Mouse (Mus musculus) gastrocnemius, postnatal 36 days (tissue): ENCODE results near the gene Eef1b2. TPM values are rescaled to one million over a fixed set of nuclear protein-coding genes. Genes with fewer than 3 reads are reported as not detected.

Experiments used
- DNase-seq, 2 experiments: peaks; one replicate each; pipeline ENCODE4 v3.0.0; 2022
- intact Hi-C: fragments of 180-260 bp; cut with DNase I; formaldehyde crosslinking; loops from one replicate; pipeline ENCODE4 v1.15.1; 2025
- total RNA-seq, 2 experiments: library from RNA; stranded (reverse); gene quantifications; 2 replicates each; pipeline ENCODE4 v1.2.3; 2021

The Eef1b2 gene
- total RNA-seq, 2 experiments from 2014 or later: 261 to 331 TPM

DNA sequence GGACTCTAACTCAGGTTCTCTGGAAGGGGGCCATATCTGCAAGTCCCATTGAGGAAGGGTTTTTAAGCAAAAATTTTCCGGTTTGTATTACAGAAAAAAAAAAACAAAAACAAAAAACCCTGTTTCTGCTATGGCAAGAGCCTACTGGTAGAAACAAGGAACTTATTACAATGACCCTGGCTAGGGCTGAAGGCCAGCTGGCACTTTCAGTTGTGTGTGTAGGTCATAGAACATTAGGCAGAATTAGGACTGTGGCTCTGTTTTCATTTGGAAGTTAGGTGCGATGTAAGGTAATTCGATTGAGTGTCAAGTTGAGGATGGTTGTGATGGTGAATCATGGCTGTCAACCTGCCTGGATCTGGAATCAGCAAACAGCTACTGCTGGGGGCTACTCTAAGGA lies 11.9 kb downstream of the Eef1b2 start:
- intact Hi-C loops: loop anchor here (5.0 kb wide), 1 partner anchor 49 kb away; no protein-coding TSS in a partner anchor
- DNase-seq: no peak

DNA sequence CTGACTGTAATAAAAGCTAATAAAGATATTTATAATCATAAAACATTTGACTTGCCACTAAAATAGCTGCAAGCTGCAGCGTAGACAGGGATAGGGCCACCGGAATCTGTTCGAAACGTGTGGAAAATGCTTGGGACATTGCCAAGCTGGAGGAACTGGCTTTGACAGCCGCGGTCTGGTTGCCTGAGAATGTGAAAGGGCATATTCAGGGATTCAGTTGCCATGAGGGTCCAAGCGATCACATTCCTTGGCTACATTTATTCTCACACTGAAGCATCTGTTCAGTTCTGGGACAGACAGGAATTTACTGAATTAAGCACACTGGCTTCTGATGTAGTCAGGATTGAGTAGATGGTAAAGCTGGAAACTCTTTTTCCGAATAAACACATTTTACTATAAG lies 14.2 kb downstream of the Eef1b2 start:
- DNase-seq: no peak
- intact Hi-C loops: no loop called here

DNA sequence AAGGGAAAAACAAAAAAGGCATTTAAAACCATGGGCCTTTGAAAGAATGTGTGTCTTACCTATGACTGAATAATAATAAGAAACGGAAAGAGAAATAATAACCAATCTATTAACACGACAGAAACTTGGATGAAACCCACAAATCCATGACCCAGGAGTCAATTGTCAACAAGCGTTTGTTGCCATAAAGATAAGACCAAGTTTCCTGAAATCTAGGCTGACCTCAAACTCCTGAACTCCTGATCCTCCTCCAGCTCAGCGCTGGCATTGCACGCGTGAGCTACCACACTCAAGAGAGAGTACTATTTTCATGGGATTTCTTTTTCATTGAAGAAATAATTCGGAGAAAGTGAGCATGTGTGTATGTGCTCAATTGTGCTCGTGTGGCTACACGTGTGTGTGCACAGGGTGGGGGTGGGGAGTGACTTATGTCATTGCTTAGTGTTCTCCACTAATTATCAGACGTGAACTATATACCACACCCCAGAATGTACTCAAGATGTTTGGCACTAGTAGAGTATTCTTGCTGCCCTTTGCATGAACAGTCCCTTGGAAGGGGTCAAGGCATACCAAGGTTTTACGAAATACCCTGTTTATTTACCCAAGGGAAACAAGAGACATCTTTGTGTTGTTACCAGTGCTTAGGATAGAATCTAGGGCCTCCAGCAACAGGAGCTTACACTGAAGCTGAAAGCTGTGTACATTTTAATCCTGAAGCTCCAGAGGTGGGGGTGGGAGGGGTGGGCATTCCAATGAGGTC lies 15.9 kb downstream of the Eef1b2 start:
- intact Hi-C loops: no loop called here
- no peak for DNase-seq

DNA sequence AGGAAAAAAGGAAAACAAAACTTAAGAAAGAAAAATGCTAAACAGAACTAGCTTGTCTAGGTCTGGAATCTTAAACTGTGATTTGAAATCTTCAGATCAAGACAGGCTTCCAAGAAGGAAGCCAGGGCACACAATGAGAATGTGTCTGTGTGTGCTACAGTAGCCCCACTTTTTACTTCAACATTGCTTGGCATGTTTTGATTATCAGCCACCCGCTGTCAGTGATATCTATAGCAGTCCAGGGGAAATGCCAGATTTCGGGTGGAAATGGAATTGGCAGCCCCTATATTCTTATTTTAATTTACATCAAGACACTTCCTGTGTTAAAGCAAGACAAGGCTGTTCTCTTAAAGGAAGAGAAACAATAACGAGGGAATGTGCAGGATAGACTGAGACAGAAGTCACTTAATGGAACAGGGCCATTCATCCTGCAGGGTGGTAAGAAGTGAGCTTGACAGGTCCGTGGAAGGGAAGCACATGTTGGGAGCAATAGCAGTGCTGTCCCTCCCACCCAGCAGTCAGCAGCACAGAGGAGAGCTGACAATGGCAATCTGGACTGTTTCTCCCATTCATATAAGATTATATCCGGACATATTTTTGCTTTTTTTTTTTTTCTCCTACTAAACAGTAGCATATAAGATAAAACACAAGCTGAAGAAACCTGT lies 19.4 kb downstream of the Eef1b2 start:
- no peak for DNase-seq
- intact Hi-C loops: no loop called here

DNA sequence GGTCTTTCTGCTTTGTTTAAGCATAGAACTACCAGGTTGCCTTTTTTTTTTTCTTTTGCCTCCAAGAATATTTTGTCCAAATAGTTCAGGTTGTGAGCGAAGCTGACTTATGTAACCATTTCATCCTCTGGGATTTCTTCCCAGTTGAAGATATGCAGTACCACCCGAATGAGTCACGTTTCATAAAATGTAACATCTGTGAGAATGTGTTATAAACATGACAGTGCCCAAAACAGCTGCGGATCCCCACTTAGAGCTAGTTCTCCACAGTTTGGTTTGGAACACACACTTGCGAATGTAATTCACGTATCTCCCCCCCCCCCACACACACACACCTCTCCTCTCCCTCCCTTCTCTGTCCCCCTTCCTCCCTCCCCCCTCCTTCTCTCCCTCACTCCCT lies 22.8 kb downstream of the Eef1b2 start:
- no peak for DNase-seq
- intact Hi-C loops: no loop called here

DNA sequence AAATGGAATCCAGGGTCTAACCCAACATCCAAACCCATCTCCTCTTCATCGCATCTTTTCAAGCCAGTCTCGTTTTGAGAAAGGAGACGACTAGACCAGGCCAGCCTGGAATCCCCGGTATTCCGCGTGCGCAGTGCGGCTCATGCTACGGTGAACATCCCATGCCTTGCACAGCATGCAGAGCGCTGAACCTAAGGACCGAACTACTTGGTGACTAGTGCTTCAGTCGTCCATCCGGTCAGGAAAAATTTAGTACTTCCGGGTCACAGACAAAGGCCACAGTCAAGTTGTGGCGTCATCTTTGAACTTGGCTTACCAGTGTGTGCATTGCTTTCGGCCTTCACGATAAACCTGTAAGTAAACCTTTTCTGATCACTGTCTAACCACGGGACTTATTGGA lies 23.7 kb downstream of the Eef1b2 start:
- intact Hi-C loops: no loop called here
- no peak for DNase-seq

DNA sequence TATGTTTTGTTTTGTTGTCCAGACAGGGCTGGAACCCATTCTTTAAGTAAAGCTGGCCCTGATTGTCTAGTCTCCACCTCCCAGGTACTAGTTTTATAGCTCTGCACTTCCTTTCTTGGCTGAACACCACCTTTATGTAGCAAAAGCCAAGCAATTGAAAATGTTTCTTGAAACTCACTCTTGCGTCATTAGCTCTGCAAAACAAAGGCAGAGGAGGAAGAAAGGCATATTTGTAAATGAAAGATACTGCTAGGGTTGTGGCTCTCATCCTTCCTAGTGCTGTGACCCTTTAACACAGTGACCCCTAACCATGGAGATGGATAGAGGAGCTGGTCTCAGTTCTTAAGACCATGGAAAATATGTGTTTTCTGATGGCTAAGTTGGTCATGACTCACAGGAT lies 25.0 kb downstream of the Eef1b2 start:
- intact Hi-C loops: no loop called here
- no peak for DNase-seq

DNA sequence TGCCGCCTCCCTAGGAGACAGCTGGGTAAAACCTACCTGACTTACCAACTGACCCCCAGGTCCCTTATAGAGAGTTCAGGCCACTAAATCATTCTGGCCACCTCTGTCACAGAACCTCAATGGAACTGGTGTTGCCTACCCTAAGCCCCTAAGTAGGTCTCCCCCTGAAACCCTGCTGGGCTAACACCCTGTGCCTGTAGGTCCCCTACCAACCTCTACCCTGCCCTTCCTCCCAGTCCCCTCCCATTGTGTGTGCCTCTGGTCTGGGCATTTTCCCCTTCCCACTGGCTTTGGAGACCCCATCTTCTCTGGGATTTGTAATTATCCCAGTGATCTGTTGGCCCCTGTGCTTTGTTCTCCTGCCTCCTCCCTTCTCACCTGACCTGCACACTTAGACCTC lies 26.8 kb downstream of the Eef1b2 start:
- no peak for DNase-seq
- intact Hi-C loops: no loop called here

DNA sequence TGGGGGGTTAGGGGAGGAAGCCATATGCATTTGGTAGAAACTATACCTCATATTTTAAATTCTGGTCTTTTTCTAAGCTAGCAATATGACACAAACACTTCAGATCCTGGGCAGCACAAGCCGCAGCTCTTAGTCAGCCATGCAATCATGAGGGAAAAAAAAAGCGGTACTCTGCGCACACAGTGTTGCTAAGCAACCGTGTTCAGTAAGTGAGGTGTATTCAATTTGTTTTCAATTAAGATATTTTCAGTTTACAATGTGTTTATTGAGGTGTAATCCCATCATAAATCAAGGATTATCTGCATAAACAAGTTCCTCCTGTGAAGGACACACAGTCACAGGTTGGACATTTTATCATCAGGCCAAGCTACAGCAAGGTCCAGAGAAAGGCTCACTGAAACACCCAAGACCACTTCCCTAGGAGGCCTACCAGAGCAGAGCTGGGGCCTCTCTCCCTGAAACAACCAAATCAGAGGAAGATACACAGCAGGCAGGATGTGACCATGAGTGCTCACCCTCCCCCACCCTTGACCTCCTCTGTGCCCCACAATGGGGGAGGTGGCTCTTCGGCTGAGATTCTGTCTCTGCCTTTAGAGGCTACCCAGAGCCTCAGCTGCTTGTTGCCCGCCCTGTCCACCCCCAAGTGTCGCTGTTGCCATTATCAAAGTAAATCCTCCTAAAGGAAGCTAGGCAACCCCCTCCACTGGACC lies 27.5 kb downstream of the Eef1b2 start:
- DNase-seq: no peak
- intact Hi-C loops: no loop called here

DNA sequence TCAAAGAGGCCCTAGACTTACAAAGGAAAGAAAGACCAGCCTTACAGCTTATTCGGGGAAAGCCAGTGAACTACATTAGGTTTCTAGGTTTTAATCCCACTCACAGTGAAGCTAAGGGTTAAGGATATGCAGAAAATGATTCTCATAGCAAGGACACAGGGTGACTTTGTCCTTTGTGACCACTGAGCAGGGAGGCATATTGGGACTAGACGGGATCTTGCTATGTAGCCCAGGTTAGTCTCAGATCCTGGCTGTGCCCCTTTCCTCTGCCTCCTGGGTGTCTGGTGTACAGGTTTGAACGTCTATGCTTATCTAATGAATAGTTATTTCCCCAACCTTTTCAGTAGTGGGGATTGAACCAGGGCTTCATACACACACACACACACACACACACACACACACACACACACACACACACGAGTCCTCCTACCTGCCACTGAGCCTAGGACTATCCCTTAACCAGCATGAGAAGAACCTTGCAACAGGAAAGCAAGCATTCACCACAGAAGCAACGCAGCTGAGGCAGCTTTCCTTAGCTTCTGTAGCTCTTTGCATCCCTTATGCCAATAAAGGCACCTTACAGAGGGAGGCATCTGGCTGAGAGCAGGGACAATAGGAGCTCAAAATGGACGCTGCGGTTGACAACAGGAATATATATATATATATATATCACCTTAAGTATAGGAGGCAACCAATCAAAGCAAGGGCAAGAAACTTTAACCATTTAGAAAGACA lies 28.2 kb downstream of the Eef1b2 start:
- intact Hi-C loops: no loop called here

DNA sequence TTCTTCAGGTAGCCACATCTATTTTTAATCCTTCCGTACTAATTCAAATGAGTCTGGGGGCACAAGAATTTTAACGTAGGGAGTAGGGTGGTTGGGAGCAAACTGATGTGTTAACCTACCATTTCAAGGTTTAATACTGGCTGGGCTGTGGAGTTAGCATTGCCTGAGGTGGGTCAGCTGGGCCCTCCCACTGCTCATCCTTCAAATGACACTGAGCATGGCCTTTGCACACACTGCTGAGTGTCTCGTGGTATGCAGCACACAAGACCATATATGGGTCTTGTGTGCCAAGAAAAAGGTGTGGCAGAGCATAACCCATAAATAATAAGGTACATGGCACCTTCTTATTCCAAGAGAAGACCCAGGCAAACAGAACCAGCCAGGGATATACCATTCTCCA lies 31.0 kb downstream of the Eef1b2 start:
- no peak for DNase-seq
- intact Hi-C loops: no loop called here

More for the DNA sequence above, 28.2 kb downstream of the Eef1b2 start:
- no peak for DNase-seq

DNA sequence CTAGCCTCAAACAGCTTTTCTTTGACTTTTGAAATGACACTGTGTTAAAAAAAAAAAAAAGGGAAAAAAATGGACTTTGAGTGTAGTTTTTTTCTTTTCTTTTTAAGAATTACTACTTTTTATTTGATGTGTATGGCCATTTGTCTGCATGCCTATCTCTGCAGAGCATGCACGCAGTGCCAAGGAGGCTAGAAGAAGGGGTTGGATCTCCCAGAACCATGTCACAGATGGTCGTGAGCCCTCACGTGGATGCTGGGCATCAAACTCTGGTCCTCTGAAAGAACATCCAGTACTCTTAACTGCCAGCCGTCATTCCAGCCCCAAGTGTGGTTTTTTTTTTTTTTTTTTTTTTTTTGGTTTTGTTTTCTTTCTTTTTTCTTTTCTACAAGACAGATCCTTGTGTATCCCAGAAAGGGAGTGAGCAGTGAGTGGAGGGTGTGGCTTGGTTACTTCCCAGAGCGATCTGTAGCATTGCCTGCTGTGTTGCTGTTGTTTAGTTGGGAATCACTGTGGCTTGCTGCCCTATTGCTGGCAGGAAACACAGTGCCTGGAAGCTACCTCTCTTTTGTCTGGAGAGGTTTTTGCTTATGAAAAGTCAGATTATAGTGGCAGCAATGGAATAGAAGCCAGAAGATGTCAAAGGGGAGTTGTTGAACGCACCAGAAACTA lies 33.4 kb downstream of the Eef1b2 start:
- intact Hi-C loops: no loop called here
- no peak for DNase-seq

DNA sequence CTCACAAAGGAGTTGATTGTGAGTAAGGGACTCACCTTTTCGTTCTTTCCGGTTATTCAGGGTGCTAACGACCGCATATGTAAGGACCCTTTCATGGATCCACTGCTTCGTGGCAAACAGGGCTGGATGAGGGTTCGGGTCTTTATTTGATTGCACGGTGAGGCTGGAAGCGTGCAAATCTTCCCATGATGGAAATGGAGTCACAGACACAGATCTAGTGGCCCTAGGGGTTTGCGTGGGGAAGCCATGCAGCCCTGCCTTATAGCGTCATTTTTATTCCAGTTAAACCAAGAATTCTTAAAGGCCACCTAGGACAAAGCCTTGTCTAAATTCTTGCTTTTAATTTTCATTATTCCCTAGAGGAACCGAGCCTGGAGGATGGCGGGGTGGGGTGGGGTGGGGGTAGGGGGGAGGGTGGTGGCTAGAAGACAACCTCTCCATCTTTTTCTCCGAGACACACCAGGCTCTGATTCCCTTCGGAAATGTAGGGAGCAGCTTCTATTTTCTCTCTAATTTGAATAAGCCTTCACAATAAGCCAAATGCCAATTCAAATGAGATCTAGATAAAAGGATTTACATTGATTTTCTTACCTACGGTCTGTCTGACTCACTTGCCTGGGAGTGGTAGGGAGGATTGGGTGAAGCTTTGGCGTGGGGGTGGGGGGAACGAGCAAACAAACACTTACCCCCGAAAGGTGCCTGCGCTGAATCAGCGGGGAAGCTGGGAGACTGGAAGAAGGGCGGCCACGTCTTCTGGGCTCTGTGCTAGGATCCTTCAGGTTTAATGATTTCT lies 37.0 kb downstream of the Eef1b2 start:
- no peak for DNase-seq
- intact Hi-C loops: no loop called here

DNA sequence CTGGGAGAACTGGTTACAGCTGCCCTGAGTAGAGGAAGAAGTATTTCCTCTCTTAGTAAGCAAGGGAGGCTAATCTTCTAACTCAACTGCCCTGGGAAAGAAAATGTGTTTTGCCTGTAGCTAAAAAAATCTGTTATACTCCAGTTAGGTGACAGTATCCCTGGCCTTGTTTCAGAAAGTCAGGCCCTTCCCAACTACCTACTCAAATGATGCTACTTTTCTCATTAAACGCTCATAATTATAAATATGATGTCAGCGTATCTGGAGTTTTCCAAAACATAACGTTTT lies 37.6 kb downstream of the Eef1b2 start, which contains the start of gene Gpr1:
Gene Gpr1 (minus strand): TSS at position 273 of the 288 bp plus-strand sequence.
- intact Hi-C loops: no loop called here
- no peak for DNase-seq

DNA sequence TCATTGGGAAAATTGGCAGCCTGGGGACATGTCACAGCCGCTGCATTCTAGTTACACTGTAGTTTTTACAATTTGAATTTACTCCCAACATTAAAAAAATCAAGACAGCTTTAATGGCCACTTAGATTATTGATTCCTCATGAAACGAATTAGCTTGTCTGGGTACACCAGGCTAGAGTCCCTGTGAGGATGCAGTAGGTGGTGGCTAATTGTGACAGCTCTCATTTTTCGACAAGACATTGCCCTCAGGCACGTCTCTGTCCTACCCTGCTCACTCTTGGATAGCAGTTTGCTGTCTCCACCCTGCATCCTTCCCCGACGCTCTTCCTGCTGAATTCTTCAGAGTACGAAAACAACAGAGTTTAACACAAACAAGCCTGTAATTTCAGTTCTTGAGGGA lies 38.0 kb downstream of the Eef1b2 start:
- intact Hi-C loops: no loop called here
- DNase-seq: no peak

DNA sequence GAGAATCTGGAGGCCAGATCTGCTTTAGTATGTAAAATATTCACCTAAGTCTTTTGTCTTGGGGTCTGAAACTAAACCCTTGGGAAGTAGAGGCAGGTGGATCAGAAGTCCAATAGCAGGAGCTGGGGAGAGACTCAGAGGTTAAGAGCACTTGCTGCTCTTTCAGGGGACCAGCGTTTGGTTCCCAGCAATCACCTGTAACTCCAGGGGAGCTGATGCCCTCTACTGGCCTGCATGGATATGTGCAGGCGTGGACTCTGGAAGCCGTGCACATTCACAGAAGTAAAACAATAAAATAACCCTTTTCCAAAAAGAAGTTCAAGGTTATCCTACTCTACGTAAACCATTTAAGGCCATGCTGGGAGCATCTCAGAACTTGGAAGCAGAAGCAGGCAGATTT lies 42.7 kb downstream of the Eef1b2 start:
- no peak for DNase-seq
- intact Hi-C loops: no loop called here

DNA sequence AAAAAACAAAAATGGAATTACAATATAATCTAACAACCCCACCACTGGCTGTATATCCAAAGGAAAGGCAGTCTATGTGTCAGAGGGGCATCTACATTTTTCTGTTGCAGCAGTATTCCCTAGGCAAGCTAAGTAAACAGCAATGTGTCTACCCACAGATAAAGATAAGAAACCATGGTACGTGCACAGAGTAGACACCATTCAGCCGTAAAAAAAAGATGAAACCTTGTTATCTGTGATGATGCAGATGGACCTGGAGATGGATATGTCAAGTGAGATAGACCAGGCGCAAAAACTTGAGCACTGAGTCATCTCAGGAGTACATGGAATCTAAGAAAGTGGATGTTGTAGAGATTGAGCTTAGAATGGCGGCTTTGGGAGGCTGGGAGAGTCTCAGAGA lies 48.4 kb downstream of the Eef1b2 start:
- DNase-seq: no peak
- intact Hi-C loops: no loop called here

DNA sequence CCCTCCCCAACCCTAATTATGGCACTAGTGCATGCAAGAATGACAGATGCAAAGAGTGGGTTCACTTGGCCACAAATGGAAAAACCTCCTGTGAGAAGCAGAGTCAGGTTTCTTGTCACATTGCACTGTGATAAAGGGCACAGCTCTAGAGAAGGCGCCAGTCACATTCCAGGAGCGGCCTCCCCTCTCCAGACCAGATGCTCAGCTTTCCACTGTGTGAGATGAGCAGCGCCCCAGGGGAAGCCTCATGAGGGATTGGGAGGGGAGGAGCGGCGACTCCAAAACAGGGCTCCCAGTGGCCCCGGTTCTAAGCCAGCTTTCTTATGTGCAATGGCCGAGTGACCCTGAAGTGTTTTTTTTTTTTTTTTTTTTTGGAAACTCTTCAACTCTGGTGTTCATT lies 49.3 kb downstream of the Eef1b2 start:
- DNase-seq: no peak
- intact Hi-C loops: no loop called here

DNA sequence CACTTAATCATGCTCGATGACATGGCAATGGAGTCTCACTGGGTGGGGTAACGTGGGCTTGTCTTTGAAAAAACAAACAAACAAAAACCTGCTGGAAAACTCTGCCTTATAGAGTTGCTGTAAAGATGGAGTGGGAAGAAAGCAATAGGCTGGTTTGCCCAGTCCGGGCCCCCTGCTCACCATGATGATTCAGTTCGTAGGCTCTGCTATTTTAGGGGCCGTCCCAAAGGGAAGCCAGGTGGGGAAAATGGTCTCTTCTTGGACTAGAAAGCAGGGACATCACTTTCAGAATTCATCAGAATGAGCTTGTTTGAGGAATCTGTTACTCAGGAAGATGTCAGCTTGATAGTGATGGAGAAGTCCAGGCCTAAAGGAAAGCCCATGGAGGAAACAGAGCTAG lies 50.6 kb downstream of the Eef1b2 start:
- intact Hi-C loops: no loop called here

More for the DNA sequence above, 50.6 kb downstream of the Eef1b2 start:
- DNase-seq: no peak
